Mouse (Mus musculus): ENCODE measurements at regions not wholly inside any gene's neighbourhood (a gene's known extent, or its start where the extent isn't known, plus 50 kb on each side); places are given as distances from the start of the nearest gene placed in this dataset.
"Not testable (repeated sequence)": the region's sequence is repeated elsewhere in the genome, so short reads cannot be mapped to it uniquely, and the experiment has no call there.

GRCm38 (mm10) chr14:76964046-76964445 is 72.5 kb upstream of the Ccdc122 start:
- CTCF ChIA-PET, result no interaction called here

- CTCF ChIA-PET, result no interaction called here
Measured at GRCm38 (mm10) chr14:76958875-76959274, 77.7 kb upstream of the Ccdc122 start.

- CTCF ChIA-PET, result no interaction called here
Measured at GRCm38 (mm10) chr14:76957136-76957535, 79.4 kb upstream of the Ccdc122 start.

GRCm38 (mm10) chr14:76953171-76953570 is 83.4 kb upstream of the Ccdc122 start:
- CTCF ChIA-PET, result no interaction called here

- CTCF ChIA-PET, result interaction anchor here (0.7 kb wide), 1 partner anchor 20 kb away, joined by 6 read pairs; no protein-coding TSS in a partner anchor
Measured at GRCm38 (mm10) chr14:76951450-76951849, 85.1 kb upstream of the Ccdc122 start.

GRCm38 (mm10) chr14:76949388-76949787 is 87.2 kb upstream of the Ccdc122 start:
- CTCF ChIA-PET, result no interaction called here

GRCm38 (mm10) chr14:76948948-76949347 is 87.6 kb upstream of the Ccdc122 start:
- CTCF ChIA-PET, result interaction anchor here (0.6 kb wide), 1 partner anchor 844 kb away, joined by 3 read pairs; no protein-coding TSS in a partner anchor

GRCm38 (mm10) chr14:76948481-76948880 is 88.1 kb upstream of the Ccdc122 start:
- CTCF ChIA-PET, result interaction anchor here (0.6 kb wide), 1 partner anchor 844 kb away, joined by 3 read pairs; no protein-coding TSS in a partner anchor

GRCm38 (mm10) chr14:76947148-76947547 is 89.4 kb upstream of the Ccdc122 start:
- CTCF ChIA-PET, result no interaction called here

GRCm38 (mm10) chr14:76945626-76946025 is 90.9 kb upstream of the Ccdc122 start:
- CTCF ChIA-PET, result interaction anchor here (0.6 kb wide), 1 partner anchor 237 kb away, joined by 6 read pairs; no protein-coding TSS in a partner anchor

- CTCF ChIA-PET, result no interaction called here
Measured at GRCm38 (mm10) chr14:76941474-76942212, 94.9 kb upstream of the Ccdc122 start.

GRCm38 (mm10) chr14:76940507-76940906 is 96.1 kb upstream of the Ccdc122 start:
- CTCF ChIA-PET, result no interaction called here

- CTCF ChIA-PET, result no interaction called here
Measured at GRCm38 (mm10) chr14:76936671-76937070, 99.9 kb upstream of the Ccdc122 start.

GRCm38 (mm10) chr14:76936051-76936450 is 100.5 kb upstream of the Ccdc122 start:
- CTCF ChIA-PET, result not testable (repeated sequence)

GRCm38 (mm10) chr14:76935453-76935852 is 101.1 kb upstream of the Ccdc122 start:
- CTCF ChIA-PET, result no interaction called here

GRCm38 (mm10) chr14:76932890-76933289 is 103.7 kb upstream of the Ccdc122 start:
- CTCF ChIA-PET, result no interaction called here

GRCm38 (mm10) chr14:76931398-76931797 is 105.2 kb upstream of the Ccdc122 start:
- CTCF ChIA-PET, result no interaction called here

GRCm38 (mm10) chr14:76929562-76929961 is 107.0 kb upstream of the Ccdc122 start:
- CTCF ChIA-PET, result no interaction called here

- CTCF ChIA-PET, result no interaction called here
Measured at GRCm38 (mm10) chr14:76928706-76929105, 107.9 kb upstream of the Ccdc122 start.

- CTCF ChIA-PET, result no interaction called here
Measured at GRCm38 (mm10) chr14:76927245-76927806, 109.2 kb upstream of the Ccdc122 start.

GRCm38 (mm10) chr14:76926416-76926815 is 110.2 kb upstream of the Ccdc122 start:
- CTCF ChIA-PET, result no interaction called here

GRCm38 (mm10) chr14:76922399-76922939 is 114.1 kb upstream of the Ccdc122 start:
- CTCF ChIA-PET, result no interaction called here

- CTCF ChIA-PET, result no interaction called here
Measured at GRCm38 (mm10) chr14:76918091-76918490, 118.5 kb upstream of the Ccdc122 start.
